Mouse (Mus musculus) heart, adult 2 months (tissue): ENCODE data around the gene Noc4l.

Source experiments
- CTCF ChIP-seq: fragments of 200-600 bp; IDR thresholded peaks from 2 replicates; pipeline ENCODE4 v1.8.1; 2022; ENCODE audit warnings: antibody characterized with exemption, mild to moderate bottlenecking, moderate library complexity
- EP300 ChIP-seq: fragments of 200-500 bp; IDR thresholded peaks from 2 replicates; pipeline ENCODE4 v1.6.1; 2011; ENCODE audit warnings: low read depth, low read length, control low read depth; ENCODE audit not compliant: insufficient read depth
- POLR2A ChIP-seq: fragments of 200-500 bp; IDR thresholded peaks from 2 replicates; pipeline ENCODE4 v1.6.1; 2011; ENCODE audit warnings: mild to moderate bottlenecking, low read depth, low read length, control low read depth; ENCODE audit not compliant: insufficient read depth

- TF ChIP-seq CTCF (no peak), POLR2A (no peak), EP300 (no peak)
Measured at GRCm38 (mm10) chr5:110609868-110610267, 43.3 kb downstream of the Noc4l start.
